Mouse (Mus musculus) liver, adult 2 months (tissue): ENCODE measurements around the gene Timm9. TPM values are rescaled to one million over a fixed set of nuclear protein-coding genes. Genes with fewer than 3 reads are reported as not detected.

Experiments
- DNase-seq: peaks from one replicate; pipeline ENCODE4 v3.0.0-alpha.2; 2011; ENCODE audit warnings: low read depth, low spot score; ENCODE audit errors: extremely low read depth
- H3K27ac ChIP-seq: fragments of 200-500 bp; replicated peaks from 2 replicates; pipeline ENCODE4 v1.5.1; 2012; ENCODE audit warnings: low read depth, mild to moderate bottlenecking, control low read depth, inconsistent platforms, low read length; ENCODE audit not compliant: insufficient read depth
- H3K27me3 ChIP-seq: fragments of 200-500 bp; 2 replicates; pipeline ENCODE4 v1.6.1; 2012; ENCODE audit warnings: mild to moderate bottlenecking, moderate library complexity, low read length, inconsistent platforms; ENCODE audit not compliant: control insufficient read depth, insufficient read depth
- H3K36me3 ChIP-seq: fragments of 200-500 bp; 2 replicates; pipeline ENCODE4 v1.6.1; 2012; ENCODE audit warnings: low read length, inconsistent platforms; ENCODE audit not compliant: control insufficient read depth, insufficient read depth
- H3K4me1 ChIP-seq: fragments of 200-500 bp; 2 replicates; pipeline ENCODE4 v1.6.1; 2011; ENCODE audit warnings: low read length; ENCODE audit not compliant: control insufficient read depth, insufficient read depth
- H3K4me3 ChIP-seq: fragments of 200-500 bp; 2 replicates; pipeline ENCODE4 v1.5.1; 2011; ENCODE audit warnings: low read depth, mild to moderate bottlenecking, control low read depth, low read length, moderate library complexity; ENCODE audit not compliant: insufficient read depth
- H3K79me2 ChIP-seq: fragments of 200-500 bp; 2 replicates; pipeline ENCODE4 v1.6.1; 2012; ENCODE audit warnings: inconsistent platforms, mild to moderate bottlenecking, low read length, moderate library complexity; ENCODE audit not compliant: control insufficient read depth, insufficient read depth
- H3K9ac ChIP-seq: fragments of 200-500 bp; 2 replicates; pipeline ENCODE4 v1.6.1; 2012; ENCODE audit warnings: low read depth, mild to moderate bottlenecking, control low read depth, inconsistent platforms, low read length
- CTCF ChIP-seq: fragments of 200-500 bp; IDR thresholded peaks from 2 replicates; pipeline ENCODE4 v1.5.1; 2011; ENCODE audit warnings: low read depth, low read length, control low read depth
- POLR2A ChIP-seq: fragments of 200-500 bp; IDR thresholded peaks from 2 replicates; pipeline ENCODE4 v1.6.1; 2011; ENCODE audit warnings: low read length, control low read depth; ENCODE audit not compliant: insufficient read depth; ENCODE audit errors: extremely low read depth
- WGBS: fragments of 180-500 bp; shearing (Covaris S2); methylation state at CpG from one replicate; pipeline ENCODE4 v1.1.7; 2018; 5-methylcytosine and 5-hydroxymethylcytosine counted together
- polyA plus RNA-seq: library from polyadenylated mRNA; depleted of rRNA; stranded (reverse); fragments of >200 nt; gene quantifications from 2 replicates; pipeline ENCODE4 v1.2.3, GENCODE M21; 2012
- total RNA-seq: library from RNA; depleted of rRNA; stranded (reverse); fragments of >200 nt; gene quantifications from 2 replicates; pipeline ENCODE4 v1.2.3, GENCODE M21; 2014

Timm9 gene
- total and polyA plus RNA-seq, 2 experiments: 12.0 to 27.8 TPM

- Histone ChIP-seq H3K27ac (no peak overlapping the region), H3K9ac (no peak overlapping the region), H3K27me3 (no peaks in the 10 kb centered on the region), H3K36me3 (peaks cover 47% of the 10 kb centered on the region), H3K4me1 (no peaks in the 10 kb centered on the region), H3K4me3 (no peak overlapping the region), H3K79me2 (no peaks in the 10 kb centered on the region)
- DNase-seq: no peak
- TF ChIP-seq POLR2A: no peak
- no peak for TF ChIP-seq CTCF
- WGBS: 93% methylated on average over 6 of the region's 6 CpGs
These were observed 18.5 kb upstream of the Timm9 start for GRCm38 (mm10) chr12:71154979-71155378.

GRCm38 (mm10) chr12:71150167-71150566, 13.7 kb upstream of the Timm9 start:
- DNase-seq: no peak
- TF ChIP-seq POLR2A (no peak), CTCF (no peak)
- 92% methylated on average over 8 of the region's 8 CpGs for WGBS
- Histone ChIP-seq H3K27me3 (no peaks in the 10 kb centered on the region), H3K4me3 (no peak overlapping the region), H3K36me3 (peaks cover 37% of the 10 kb centered on the region), H3K9ac (no peak overlapping the region), H3K27ac (no peak overlapping the region), H3K79me2 (no peaks in the 10 kb centered on the region; the same call in 1 of the 2 replicates), H3K4me1 (no peaks in the 10 kb centered on the region)

- no peak for DNase-seq
- no peaks in the 10 kb centered on the region for H3K4me1 ChIP-seq
- WGBS: 88% methylated on average over 6 of the region's 6 CpGs
- no peaks in the 10 kb centered on the region for H3K27me3 ChIP-seq
- no peak overlapping the region for H3K27ac ChIP-seq
- no peak overlapping the region for H3K4me3 ChIP-seq
- no peaks in the 10 kb centered on the region; the same call in 1 of the 2 replicates for H3K79me2 ChIP-seq
- peaks cover 32% of the 10 kb centered on the region for H3K36me3 ChIP-seq
- no peak overlapping the region for H3K9ac ChIP-seq
- no peak for TF ChIP-seq CTCF
- TF ChIP-seq POLR2A: no peak
These were observed 13.0 kb upstream of the Timm9 start for GRCm38 (mm10) chr12:71149456-71149855.

- WGBS: 96% methylated on average over 9 of the region's 9 CpGs
- no peak overlapping the region for H3K4me3 ChIP-seq
- peaks cover 32% of the 10 kb centered on the region for H3K36me3 ChIP-seq
- no peak overlapping the region for H3K27ac ChIP-seq
- no peaks in the 10 kb centered on the region for H3K27me3 ChIP-seq
- no peaks in the 10 kb centered on the region for H3K4me1 ChIP-seq
- DNase-seq: no peak
- H3K79me2 ChIP-seq: no peaks in the 10 kb centered on the region; the same call in 1 of the 2 replicates
- H3K9ac ChIP-seq: no peak overlapping the region
- TF ChIP-seq POLR2A (no peak), CTCF (no peak)
These were observed 12.3 kb upstream of the Timm9 start for GRCm38 (mm10) chr12:71148801-71149200.

- no peaks in the 10 kb centered on the region; the same call in 1 of the 2 replicates for H3K79me2 ChIP-seq
- H3K9ac ChIP-seq: no peak overlapping the region
- H3K27me3 ChIP-seq: no peaks in the 10 kb centered on the region
- no peak overlapping the region for H3K4me3 ChIP-seq
- TF ChIP-seq CTCF: peak; percentile 36
- TF ChIP-seq POLR2A: no peak
- peaks cover 30% of the 10 kb centered on the region for H3K36me3 ChIP-seq
- H3K27ac ChIP-seq: no peak overlapping the region
- WGBS: 76% methylated on average over 3 of the region's 3 CpGs
- DNase-seq: peak; percentile 19
- no peaks in the 10 kb centered on the region for H3K4me1 ChIP-seq
These were observed 11.2 kb upstream of the Timm9 start for GRCm38 (mm10) chr12:71147641-71148040.

- no peak for TF ChIP-seq POLR2A
- Histone ChIP-seq H3K79me2 (no peaks in the 10 kb centered on the region; the same call in 1 of the 2 replicates), H3K27me3 (no peaks in the 10 kb centered on the region), H3K4me1 (0 out of 2 replicates have a peak, but pooled peaks cover 2% of the 10 kb centered on the region), H3K9ac (no peak overlapping the region), H3K27ac (no peak overlapping the region), H3K36me3 (peaks cover 7% of the 10 kb centered on the region; the same call in 1 of the 2 replicates), H3K4me3 (no peak overlapping the region)
- DNase-seq: no peak
These were observed 4.7 kb upstream of the Timm9 start for GRCm38 (mm10) chr12:71141189-71141588.
